Mouse (Mus musculus) monocyte, adult 2 months (primary cell): Measurements from ENCODE around the gene Rps6ka2.
"Not testable (repeated sequence)": the region's sequence is repeated elsewhere in the genome, so short reads cannot be mapped to it uniquely, and the experiment has no call there.

Experiments used
- DNase-seq, 2 experiments: peaks; one replicate each; pipeline ENCODE4 v3.0.0; 2022; ENCODE audit warnings: low spot score in 2 of 2, low read depth in 1 of 2

Rps6ka2 gene

DNA sequence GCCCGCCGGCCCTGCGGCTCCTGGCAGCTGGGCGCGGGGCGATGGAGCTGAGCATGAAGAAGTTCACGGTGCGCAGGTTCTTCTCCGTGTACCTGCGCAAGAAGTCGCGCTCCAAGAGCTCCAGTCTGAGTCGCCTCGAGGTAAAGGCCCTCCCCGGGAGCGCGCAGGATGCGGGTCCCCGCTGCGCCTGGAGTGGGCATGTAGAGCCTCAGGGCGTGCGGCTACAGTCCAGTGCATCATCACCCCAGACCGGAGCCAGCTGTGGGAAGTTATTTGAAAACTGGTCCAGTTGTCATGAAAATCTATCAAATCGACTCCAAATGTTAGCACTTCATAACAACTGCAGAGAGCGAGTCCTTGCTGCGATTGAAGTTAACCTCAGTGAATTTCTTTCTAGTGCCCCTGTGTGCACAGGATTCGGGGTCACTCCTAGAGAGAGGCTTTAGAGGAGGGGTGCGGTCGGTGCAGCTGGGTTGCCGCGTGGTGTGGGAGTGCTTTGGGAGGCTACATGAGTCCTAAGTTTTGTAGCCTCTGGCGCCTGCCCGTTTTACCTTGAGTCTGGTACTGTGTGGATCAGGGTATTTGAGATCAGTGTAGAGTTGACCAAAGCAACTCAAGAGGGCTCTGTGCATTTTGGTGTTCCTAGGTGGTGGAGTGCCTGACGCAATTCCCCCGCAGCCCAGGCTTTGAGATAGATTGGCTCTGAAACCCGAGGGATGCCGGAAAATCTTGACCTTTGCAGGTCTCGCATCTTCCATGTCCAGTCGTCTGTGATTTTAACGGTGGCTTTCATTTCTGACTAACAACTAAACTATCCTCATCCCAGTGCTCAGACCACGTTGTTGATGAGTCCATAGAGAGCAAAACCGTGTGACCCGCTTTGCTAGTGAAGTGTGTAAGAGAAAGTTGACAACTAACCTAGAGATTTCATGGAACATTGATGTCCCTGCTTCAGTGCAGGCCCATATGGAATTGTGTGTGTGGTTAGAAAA is 685 bp downstream of the Rps6ka2 start:
- DNase-seq = no peak

DNA sequence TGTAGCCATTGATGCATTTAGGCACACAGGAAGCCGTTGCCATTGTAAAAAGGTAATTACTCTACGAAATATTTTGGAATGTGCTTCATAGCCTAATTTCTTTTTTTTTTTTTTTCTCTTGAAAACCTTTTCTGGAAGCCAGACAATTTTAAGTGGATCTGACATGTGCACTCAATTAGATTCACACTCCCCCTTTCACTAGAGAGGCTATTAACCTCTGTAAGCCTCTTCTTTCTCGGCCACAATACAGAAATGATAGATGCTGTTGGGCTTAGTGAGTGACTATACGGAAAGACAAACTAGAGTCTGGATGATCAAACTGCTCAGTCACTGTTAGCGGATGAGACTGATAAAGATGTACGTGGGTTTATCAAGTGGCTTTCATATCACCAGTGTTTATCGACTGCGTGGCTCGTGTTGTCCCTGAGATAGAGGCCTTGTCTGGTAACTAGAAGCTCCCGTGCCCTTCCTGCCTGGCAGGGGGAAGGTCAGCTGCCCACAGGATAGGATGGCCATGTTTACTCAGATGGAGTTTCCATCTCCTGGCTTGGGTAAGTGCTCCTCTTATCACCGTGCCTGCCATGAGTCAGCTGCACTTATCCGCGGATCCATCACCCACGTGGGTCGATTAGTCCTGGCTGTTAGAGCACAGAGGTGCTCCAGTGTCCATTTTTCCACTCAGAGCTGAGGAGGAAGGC is 3.6 kb downstream of the Rps6ka2 start:
- no peak for DNase-seq

DNA sequence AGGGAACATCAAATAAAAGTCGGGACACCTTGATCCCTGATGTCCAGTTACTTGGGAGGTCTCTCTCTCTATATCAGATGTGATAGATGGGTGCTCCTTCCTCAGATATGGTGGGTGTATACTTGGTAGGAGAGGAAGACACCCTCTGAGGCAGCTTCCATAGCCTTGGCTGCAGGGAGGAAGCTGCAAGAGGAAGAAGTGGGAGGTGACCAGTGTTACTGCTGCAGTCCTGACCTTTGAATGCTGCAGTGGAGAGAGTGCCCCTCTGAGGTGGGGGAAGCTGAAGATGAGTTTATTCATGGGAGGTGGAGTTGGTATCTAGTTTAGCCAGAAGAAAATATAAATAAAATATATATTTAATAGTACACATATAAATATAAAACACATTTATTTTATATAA is 5.4 kb downstream of the Rps6ka2 start:
- no peak for DNase-seq

DNA sequence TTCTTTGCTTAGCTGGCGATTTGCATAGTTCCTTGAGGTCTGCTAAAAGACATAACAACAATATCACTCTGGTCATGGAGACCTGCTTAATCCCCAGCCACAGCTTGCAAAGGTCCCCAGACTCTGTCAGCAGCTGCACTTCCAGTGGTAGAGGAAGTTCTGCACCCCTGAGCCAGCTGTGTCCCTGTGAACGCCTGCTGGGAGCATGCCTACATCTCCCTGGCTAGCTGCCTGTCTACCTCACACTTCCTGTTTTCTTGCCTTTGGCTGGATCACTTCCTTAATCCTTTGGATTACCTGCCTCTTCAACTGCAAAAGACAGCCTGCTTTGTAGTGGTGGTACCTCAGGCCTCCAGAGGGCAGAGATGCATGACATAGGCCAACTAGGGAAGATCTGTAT is 6.5 kb downstream of the Rps6ka2 start:
- DNase-seq = no peak

DNA sequence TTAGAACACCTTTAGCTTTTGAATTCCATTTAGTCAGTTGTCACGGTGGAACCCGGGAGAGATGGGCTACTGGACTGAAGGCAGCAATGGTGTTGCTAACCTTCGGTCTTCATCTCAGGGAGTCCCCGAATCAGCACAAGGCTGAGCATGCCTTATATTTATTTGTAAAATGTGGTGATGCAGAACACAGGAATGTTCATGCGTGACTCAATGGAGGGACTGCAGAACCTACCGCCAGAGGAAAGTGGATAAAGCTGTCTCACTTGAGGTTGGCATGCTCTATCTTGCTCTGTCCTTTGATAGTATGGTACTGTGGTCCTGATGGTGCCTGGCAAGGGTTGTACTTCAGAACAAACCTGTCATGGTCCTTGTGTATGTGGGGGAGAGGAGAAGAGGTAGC is 8.3 kb downstream of the Rps6ka2 start:
- no peak for DNase-seq

DNA sequence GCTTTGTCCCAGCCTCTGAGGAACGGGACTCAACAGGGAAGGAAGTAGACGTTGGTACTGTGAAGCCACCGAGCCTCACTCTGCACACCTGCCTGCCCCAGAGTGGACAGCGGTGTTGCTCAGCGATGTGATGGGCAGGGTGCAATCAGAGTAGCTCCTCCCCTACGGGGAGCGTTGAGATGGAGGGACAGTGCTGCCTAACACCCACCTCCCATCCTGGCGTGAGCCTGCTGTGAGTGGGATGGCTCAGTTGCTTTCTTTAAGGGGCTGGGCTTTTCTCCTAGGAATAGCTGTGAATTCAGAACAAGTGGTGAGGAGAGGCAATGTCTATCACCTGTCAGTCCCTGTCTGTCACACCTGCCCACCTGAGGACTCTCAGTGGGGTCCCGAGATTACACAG is 12.3 kb downstream of the Rps6ka2 start:
- DNase-seq = no peak

DNA sequence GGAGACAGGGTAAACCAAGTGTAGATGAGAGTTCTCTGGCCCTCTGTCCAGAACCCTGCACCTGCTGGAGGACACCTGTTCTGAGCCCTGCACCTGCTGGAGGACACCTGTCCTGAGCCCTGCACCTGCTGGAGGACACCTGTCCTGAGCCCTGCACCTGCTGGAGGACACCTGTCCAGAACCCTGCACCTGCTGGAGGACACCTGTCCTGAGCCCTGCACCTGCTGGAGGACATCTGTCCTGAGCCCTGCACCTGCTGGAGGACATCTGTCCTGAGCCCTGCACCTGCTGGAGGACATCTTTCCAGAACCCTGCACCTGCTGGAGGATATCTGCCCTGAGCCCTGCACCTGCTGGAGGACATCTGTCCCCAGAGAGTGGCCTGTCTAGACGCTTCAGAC is 17.1 kb downstream of the Rps6ka2 start:
- not testable (repeated sequence) for DNase-seq

DNA sequence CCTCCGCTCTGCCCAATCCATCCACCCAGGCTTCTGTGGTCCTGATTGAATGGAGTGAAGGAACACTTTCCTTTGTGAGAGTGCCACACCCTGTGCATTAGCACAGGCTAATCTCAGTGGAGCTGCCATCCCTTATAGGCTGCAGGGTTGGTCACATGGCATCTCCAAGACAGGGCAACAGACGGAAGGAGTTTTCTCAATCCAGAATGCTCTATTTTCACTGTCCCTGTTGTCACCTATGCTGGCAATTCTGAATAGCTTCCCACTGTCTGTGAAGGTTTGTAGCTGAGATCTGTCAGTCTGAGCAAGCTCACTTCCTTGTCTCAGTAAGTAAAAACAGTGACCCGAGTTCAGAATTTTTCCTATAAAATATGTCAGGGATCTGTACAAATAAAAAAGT is 19.5 kb downstream of the Rps6ka2 start:
- DNase-seq = no peak

DNA sequence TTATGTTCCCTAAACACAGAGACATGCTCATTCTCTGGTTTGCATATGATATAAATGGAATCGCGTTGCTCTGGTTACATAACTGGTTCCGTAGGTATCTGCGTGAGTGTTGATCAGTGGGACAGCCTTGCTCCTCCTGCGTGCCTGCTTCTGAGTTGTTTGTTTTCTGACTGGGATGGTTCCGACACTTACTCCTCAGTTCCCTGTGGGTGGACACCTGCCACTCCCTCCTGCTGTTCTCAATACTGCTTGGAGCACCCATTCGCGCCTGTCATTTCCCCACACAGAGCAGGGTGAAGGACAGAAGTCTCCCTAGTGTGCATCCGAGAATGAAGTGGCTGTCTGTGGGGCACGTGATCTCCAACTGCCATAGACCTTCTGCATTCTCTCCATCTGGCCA is 20.1 kb downstream of the Rps6ka2 start:
- no peak for DNase-seq

DNA sequence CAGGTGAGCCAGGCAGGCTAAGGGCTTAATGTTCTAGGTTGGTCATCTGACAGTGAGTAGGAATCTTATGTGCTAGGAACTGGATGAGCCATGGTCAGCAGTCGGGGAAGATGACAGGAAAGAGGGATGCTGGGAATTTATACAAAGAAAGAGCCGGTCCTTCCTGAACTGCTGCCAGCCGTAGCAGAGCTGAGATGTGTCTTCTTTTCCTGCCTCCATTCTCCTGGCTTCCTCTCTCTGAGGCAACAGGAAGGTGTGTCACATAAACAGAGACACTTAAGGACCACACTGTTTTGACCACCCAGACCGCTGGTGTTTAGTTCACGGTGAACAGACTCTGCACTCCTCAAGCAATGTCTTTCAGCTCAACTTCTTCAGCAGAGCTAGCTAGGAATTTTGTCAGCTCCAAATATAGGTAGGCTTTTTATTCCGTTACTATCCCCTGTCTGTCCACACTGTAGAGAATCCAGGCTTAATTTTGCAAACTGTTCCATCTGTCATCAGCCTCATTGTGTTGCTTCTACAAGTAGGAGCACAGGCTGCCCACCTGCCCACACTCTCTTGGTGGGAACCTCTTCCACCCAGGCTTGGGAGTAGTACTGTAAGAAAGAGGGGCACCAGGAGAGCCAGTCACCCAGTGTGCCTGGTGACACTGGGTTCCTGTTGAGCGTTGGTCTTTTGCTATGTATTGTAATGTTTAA is 24.4 kb downstream of the Rps6ka2 start:
- no peak for DNase-seq

DNA sequence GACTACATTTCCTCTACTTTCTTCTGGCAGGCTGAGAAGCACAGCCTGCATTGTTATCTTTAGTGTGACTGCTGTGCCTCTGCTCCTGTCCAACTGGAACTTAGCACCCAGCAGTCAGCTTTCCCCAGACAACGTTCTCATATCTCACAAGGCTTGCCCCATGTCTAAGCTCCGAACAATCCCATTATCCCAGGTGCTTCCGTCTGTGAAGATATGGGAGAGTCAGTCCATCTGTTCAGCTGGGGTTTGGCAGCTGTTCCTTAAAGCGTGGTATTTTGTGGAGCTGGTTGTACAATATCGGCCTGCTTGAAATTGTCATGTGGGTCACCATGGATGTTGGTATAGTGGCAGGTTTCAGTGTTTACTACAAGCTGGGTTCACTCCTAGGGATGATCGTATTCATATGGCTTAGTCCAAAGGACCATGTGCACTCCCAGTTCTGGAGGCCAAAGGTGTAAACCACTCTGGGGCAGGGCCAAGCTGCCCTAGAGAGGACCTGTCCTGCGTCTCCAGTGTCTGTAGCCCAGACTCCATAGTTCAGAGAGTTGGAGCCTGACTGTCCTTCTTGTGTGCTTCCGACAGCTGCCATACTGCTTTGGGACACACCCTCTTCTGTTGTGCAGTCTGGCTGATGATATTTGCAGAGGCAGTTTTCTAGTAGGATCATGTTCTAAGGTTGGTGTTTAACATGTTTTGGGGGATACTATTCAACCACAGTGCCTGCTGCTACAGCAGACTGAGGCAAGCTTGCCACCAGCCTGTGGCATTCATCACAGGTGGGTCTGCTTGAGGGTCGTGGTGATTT is 27.4 kb downstream of the Rps6ka2 start:
- DNase-seq = no peak

DNA sequence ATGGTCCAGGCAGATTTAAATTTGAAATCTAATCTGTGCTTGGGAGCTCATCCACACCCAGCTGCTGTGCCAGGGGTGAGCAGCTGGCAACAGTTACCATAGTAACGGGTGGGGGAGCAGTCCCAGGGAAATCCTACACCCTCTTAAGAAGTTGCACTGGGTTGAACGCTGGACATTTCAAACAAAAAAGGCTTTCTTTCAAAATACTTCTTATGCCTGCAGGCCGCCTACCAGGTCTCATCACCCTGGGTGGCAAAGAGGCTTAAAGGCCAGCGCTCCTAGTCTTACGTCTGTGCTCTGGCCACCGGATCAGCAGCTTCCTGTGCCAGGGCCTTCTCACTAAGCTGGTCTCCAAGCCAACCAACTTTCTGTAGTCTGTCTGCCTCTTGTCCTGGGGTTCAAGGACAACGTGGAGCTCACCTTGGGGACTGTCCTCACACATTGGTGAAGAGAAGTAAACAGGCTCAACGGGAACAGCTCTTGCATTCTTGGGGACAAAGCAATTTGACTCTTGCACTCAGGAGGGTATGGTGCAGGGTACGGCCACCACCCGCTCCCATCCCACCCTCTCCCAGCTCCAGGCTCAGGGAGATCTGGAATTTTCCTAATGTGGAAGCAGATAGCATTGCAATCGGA is 35.0 kb downstream of the Rps6ka2 start:
- DNase-seq = no peak

DNA sequence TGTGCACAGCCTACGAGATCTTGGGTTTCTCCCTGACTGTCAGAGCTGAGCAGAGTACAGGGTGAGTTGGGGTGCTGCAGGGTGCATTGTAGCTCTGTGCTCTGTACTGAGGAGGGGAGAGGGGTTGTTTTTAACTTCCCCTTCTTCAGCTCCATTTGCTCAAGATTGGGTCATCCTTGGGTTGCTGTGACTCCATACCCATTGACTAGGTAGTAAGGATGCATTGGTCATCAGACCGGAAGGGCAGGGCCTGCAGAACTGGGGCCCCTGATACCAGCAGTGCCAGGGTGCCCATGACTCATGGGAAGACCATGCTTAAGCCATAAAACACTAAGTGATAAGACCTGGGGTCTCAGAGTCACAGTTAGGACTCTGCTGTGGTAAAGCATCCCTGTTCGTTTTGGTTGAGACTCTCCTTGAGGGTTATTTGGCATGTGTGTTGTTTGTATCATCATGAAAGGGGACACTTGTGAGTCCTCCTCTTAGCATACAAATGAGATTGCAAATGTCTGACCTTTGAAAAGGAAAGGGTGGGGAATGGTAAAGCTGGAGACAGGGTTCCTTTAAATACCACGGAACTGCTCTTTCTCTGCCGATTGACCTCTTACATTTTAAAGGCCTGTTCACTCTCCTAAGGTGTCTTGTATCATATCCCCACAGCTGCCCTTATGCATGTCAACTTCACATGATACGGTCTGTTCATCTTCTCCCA is 36.7 kb downstream of the Rps6ka2 start:
- no peak for DNase-seq

DNA sequence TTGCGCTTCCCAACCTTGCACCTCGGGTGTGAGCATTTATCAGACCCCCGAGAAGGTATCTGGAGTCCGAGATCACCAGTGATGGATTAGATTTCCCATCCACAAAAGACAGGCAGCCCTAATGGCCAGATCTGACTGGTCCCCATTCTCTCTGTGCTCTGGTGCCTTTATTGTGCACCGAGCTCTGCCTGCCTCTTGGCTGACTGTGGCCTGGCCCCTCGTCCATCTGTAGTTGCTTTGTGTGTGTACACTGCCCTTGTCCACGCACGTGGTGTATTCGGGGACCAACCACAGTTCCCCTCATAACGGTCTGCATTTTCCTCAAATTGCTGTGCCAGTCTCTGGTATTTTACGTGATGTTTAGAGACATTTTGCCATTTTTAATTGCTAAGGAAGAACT is 40.7 kb downstream of the Rps6ka2 start:
- DNase-seq = no peak

DNA sequence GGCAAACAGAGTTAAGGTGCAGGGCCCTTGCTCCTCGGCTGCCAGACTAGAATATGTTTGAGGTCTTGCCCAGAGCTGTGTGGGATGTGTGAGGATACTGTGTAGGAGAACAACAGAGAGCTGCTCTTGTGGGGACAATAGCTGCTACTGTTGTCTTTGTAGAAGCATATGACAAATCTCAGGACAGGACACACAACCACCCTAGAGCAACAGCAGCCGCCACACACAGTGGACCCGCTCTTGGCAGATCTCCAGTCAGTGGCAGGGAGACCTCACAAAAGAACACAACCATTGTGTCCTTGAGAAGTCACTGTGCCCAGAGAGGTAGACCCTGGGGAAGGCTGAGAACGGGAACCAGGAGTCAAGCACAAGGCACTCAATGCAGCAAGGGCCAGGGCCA is 42.0 kb downstream of the Rps6ka2 start:
- no peak for DNase-seq

DNA sequence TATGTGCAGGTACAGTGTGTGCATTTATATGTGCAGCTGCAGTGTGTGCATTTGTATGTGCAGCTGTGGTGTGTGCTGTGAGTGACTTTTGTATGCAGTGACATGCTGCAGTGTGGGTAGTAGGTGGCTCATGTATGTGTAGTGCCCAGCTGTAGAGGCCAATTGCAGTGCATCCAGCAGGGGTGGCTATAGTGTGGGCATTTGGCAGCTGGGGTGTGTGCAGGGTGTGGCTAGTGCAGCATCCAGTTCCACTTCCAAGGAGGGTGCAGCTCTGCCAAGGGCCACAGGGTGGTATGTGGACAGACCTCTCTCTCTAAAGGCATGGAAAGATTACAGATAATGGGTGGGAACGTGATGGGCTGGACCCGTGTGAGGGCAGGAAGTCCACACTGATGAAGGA is 43.3 kb downstream of the Rps6ka2 start:
- no peak for DNase-seq

DNA sequence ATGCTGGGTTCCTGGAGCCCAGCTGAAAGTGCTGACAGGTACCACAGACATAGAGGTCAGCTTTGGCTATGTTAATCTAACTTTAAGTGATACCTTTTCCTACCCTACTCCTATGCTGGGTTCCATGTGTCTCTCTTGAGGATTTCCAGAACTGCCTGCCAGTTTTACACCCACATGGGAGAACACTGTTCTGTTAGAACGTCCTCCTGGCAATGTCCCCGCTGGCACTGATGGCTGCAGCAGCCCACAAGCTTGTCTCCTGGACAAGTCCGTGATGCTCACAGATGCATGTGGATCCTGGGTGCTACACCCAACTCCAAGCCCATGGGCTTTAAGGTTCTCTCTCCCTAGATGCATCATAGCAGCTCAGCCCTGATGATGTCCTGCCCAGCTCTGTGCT is 44.1 kb downstream of the Rps6ka2 start:
- DNase-seq = no peak

DNA sequence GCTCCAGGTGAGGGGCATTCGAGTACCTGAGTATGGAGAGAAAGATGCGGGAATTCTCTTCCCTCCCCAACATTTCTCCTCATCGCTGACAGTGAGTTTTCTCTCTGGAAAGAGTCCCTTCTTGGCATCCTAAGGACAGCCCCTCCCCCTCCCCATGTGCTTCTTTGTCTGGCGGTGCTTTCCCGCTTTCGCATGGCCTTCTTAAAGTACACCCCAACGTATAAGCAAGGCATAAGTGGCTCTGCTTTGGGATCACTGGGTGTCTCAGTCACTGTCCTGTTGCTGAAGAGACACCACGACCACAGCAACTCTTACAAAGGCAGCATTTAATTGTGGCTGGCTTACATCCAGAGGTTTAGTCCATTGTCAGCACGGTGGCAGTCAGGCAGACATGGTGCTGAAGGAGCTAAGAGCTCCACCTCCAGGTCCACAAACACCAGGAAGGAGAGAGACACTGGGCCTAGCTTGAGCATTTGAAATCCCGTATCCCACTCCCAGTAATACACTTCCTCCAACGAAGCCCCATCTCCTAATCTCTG is 47.9 kb downstream of the Rps6ka2 start:
- DNase-seq = no peak

DNA sequence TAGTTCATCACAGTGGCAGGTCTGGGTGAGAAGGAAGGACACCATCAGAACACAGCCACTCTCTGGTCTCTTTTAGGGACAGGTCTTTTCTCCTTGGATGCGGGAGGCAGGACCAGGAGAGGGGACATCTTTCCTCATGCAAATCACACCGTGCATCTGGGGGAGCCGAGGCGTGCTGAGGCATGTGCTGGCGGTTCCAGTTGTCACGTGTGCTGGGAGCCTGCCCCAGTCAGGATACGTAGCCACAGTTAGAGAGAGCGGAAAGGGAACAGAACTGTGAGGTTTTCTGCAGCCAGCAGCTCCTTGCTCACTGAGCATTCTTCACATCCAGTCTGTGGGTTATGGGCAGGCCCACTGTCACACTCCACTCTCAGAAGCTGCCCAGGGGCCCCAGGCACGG is 48.5 kb downstream of the Rps6ka2 start:
- no peak for DNase-seq
